Mouse (Mus musculus) thymus, adult 2 months (tissue): ENCODE data around the gene Sema4d.

ENCODE experiments used
- CTCF ChIP-seq: fragments of 200-500 bp; IDR thresholded peaks from 2 replicates; pipeline ENCODE4 v1.5.1; 2012; ENCODE audit warnings: mild to moderate bottlenecking, control low read depth, low read length, moderate library complexity, borderline replicate concordance; ENCODE audit not compliant: control insufficient read depth, poor library complexity, insufficient read depth; ENCODE audit errors: extremely low read depth
- POLR2A ChIP-seq: fragments of 200-500 bp; IDR thresholded peaks from 2 replicates; pipeline ENCODE4 v1.6.1; 2012; ENCODE audit warnings: mild to moderate bottlenecking, low read length, control low read depth, moderate library complexity; ENCODE audit not compliant: control insufficient read depth, poor library complexity, insufficient read depth; ENCODE audit errors: extremely low read depth

DNA sequence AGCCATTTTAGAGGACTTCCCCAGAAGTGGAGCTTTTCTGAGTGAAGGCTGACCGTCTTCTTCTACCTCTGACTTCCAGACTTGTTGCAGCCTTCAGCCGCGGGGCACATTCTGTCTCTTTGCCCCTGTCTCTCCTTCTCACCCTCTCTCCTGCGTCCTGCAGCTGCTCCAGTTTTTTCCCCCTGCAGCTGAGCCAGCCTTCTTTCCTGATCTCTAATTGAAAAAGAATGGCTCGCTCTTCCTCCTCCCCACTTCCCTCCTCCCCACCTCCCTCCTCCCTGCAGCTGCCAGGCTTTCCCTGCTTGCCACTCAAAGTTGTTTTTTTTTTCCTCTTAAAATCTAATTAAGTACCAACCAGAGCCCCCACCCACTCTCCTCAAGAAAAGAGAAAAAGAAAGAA lies 48.6 kb upstream of the Sema4d start:
- no peak for TF ChIP-seq CTCF
- TF ChIP-seq POLR2A: no peak
